Mouse (Mus musculus) embryonic facial prominence, embryonic 14.5 days (tissue): Measurements from ENCODE around the gene P4ha3. TPM values are rescaled to one million over a fixed set of nuclear protein-coding genes. Genes with fewer than 3 reads are reported as not detected.

ENCODE experiments used
- ATAC-seq: fragments of 200-750 bp; cut with Nextera tagmentation; 2 replicates; pipeline ENCODE4 v1.8.0; 2017; ENCODE audit warnings: low read depth, moderate number of reproducible peaks, moderate TSS enrichment
- DNase-seq: peaks from one replicate; pipeline ENCODE4 v3.0.0-alpha.2; 2015; ENCODE audit warnings: low spot score
- H3K27ac ChIP-seq: fragments of 300-500 bp; sonication (generic); replicated peaks from 2 replicates; pipeline ENCODE4 v1.5.1; 2014; ENCODE audit warnings: low read depth, mild to moderate bottlenecking, low read length, moderate library complexity
- H3K27me3 ChIP-seq: fragments of 300-500 bp; sonication (generic); replicated peaks from 2 replicates; pipeline ENCODE4 v1.6.1; 2014; ENCODE audit warnings: low read length; ENCODE audit not compliant: control insufficient read depth, insufficient read depth
- H3K36me3 ChIP-seq: fragments of 300-500 bp; sonication (generic); 2 replicates; pipeline ENCODE4 v1.6.1; 2014; ENCODE audit warnings: low read length, mixed read lengths; ENCODE audit not compliant: control insufficient read depth, insufficient read depth
- H3K4me1 ChIP-seq: fragments of 300-500 bp; sonication (generic); 2 replicates; pipeline ENCODE4 v1.6.1; 2014; ENCODE audit warnings: antibody characterized with exemption, low read length; ENCODE audit not compliant: control insufficient read depth, insufficient read depth
- H3K4me2 ChIP-seq: fragments of 300-500 bp; sonication (generic); 2 replicates; pipeline ENCODE4 v1.6.1; 2014; ENCODE audit warnings: low read depth, mild to moderate bottlenecking, low read length, moderate library complexity, mixed read lengths
- H3K4me3 ChIP-seq: fragments of 300-500 bp; sonication (generic); 2 replicates; pipeline ENCODE4 v1.5.1; 2014; ENCODE audit warnings: low read depth, mild to moderate bottlenecking, low read length
- H3K9ac ChIP-seq: fragments of 300-500 bp; sonication (generic); 2 replicates; pipeline ENCODE4 v1.6.1; 2014; ENCODE audit warnings: low read depth, mild to moderate bottlenecking, low read length, moderate library complexity, mixed read lengths
- H3K9me3 ChIP-seq: fragments of 300-500 bp; sonication (generic); 2 replicates; pipeline ENCODE4 v1.6.1; 2016; ENCODE audit warnings: low read length; ENCODE audit not compliant: control insufficient read depth
- WGBS: fragments of 180-500 bp; shearing (Covaris S2); extraction: QIAGEN DNeasy Blood & Tissue Kit; methylation state at CpG from one replicate; pipeline ENCODE4 v1.1.7; 2014; 5-methylcytosine and 5-hydroxymethylcytosine counted together
- polyA plus RNA-seq: library from polyadenylated mRNA; unstranded; fragments of >200 nt; fragmentation: Nextera tagmentation; extraction: Ambion mirVana; gene quantifications from 2 replicates; pipeline ENCODE4 v1.2.1, GENCODE M21; 2014

Gene P4ha3
- polyA plus RNA-seq, 1 experiment from 2014 or later, result 24.5 TPM

DNA sequence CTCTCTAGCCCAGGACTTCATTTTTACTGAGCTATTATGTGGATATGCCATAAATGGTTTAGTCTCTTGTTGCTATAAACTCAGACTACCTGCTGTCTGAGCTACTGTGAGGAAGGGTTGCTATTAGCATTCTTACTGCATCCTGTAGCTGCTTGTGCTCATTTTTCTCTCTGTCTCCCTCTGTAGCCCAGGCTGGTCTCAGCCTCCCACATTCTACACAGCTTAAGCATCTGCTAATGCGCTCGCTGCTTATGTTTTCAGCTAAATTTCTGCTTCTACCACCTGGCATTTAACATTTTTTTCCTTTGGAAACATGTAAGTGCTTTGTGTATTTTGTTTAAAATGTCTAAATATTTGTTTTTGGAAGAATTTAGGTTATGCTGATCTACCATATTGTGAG lies 10.4 kb downstream of the P4ha3 start:
- Histone ChIP-seq H3K36me3 (peaks cover 42% of the 10 kb centered on the region; the same call in 1 of the 2 replicates), H3K9ac (no peak overlapping the region), H3K4me3 (no peak overlapping the region), H3K4me2 (no peak overlapping the region), H3K4me1 (no peaks in the 10 kb centered on the region), H3K27ac (no peak overlapping the region), H3K9me3 (no peaks in the 10 kb centered on the region), H3K27me3 (no peaks in the 10 kb centered on the region)
- WGBS, result 89% methylated on average over 2 of the region's 2 CpGs
- ATAC-seq, result no peak
- no peak for DNase-seq

DNA sequence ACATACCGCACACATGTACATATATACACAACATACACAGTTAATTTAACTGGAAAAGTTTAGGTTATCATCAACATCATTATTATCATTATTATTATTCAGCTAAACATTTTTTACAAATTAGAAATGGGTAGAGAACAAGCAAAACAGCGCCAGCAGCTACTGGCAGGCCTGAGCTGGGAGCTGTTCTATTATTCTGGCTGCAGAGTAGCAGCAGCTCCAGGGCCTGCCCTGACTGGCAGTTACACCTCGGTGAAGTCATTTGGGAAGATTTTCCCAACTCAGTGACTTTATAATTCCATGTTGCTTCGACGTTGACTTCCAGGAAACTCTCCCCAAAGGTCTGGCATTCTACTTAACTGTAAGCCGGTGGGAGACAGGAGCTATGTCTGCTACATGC lies 11.4 kb downstream of the P4ha3 start:
- ATAC-seq, result no peak
- Histone ChIP-seq H3K9ac (no peak overlapping the region), H3K4me1 (no peaks in the 10 kb centered on the region; the same call in 1 of the 2 replicates), H3K4me2 (no peak overlapping the region), H3K36me3 (peaks cover 38% of the 10 kb centered on the region; the same call in 1 of the 2 replicates), H3K4me3 (no peak overlapping the region), H3K9me3 (no peaks in the 10 kb centered on the region), H3K27me3 (no peaks in the 10 kb centered on the region), H3K27ac (no peak overlapping the region)
- WGBS, result 72% methylated on average over 6 of the region's 6 CpGs
- no peak for DNase-seq

- Histone ChIP-seq H3K4me1 (peaks cover 4% of the 10 kb centered on the region; the same call in 1 of the 2 replicates), H3K9me3 (no peaks in the 10 kb centered on the region), H3K4me2 (no peak overlapping the region), H3K27ac (no peak overlapping the region), H3K4me3 (no peak overlapping the region), H3K27me3 (no peaks in the 10 kb centered on the region), H3K36me3 (peaks cover 27% of the 10 kb centered on the region; the same call in 1 of the 2 replicates), H3K9ac (no peak overlapping the region)
- peak; percentile 51; the same call in 1 of the 2 replicates for ATAC-seq
- peak; percentile 54 for DNase-seq
- 59% methylated on average over 14 of the region's 14 CpGs for WGBS
These were observed 13.7 kb downstream of the P4ha3 start for GRCm38 (mm10) chr7:100298861-100299510.

- WGBS, result 70% methylated on average over 3 of the region's 3 CpGs
- ATAC-seq (no peak), DNase-seq (no peak)
- H3K36me3 ChIP-seq, result peaks cover 14% of the 10 kb centered on the region; the same call in 1 of the 2 replicates
- H3K9ac ChIP-seq, result no peak overlapping the region
- H3K9me3 ChIP-seq, result no peaks in the 10 kb centered on the region
- no peak overlapping the region for H3K4me3 ChIP-seq
- peaks cover 4% of the 10 kb centered on the region; the same call in 1 of the 2 replicates for H3K4me1 ChIP-seq
- H3K4me2 ChIP-seq, result no peak overlapping the region
- H3K27ac ChIP-seq, result peak overlapping the region; percentile 87; the same call in 1 of the 2 replicates
- no peaks in the 10 kb centered on the region for H3K27me3 ChIP-seq
These were observed 16.1 kb downstream of the P4ha3 start for GRCm38 (mm10) chr7:100301390-100301789.

DNA sequence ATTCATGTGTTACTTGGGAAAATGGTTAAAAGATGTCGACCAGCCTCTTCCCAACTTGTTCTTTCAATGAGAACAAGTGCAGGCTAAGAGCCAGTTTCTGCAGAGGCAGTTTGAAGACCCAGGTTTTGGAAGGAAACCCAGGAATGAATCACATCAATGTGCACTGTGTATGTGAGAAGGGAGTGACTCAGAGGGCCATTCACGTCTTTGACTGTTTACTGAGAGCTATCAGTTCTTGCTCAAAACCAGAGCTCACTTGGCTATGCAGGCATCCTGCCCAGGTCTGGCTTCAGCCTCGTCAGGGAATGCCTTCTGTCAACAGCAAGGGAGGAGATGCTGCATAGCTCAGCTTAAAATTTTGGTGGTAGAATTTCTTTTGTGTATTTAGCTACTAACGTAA lies 17.0 kb downstream of the P4ha3 start:
- WGBS, result 49% methylated on average over 4 of the region's 4 CpGs
- H3K4me1 ChIP-seq, result peaks cover 4% of the 10 kb centered on the region; the same call in 1 of the 2 replicates
- H3K9ac ChIP-seq, result no peak overlapping the region
- H3K4me3 ChIP-seq, result no peak overlapping the region
- H3K27ac ChIP-seq, result peak overlapping the region; percentile 87
- no peaks in the 10 kb centered on the region for H3K9me3 ChIP-seq
- no peaks in the 10 kb centered on the region for H3K27me3 ChIP-seq
- ATAC-seq (peak; percentile 86), DNase-seq (peak; percentile 88)
- peaks cover 19% of the 10 kb centered on the region; the same call in 1 of the 2 replicates for H3K36me3 ChIP-seq
- H3K4me2 ChIP-seq, result no peak overlapping the region

DNA sequence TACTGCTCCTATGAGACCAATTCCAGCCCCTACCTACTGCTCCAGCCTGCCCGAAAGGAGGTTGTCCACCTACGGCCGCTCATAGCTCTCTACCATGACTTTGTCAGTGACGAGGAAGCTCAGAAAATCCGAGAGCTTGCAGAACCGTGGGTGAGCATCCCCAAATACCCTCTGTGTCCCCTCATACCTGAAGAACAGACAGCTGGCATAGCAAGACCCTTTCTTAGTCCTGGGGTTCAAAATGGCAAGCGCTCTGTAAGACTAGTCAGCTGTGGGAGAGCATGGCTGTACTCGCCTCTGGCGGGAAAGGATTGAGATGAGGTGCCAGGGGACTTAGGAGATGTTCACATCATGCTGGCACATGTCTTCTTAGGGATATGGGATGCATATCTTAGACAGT lies 20.6 kb downstream of the P4ha3 start:
- Histone ChIP-seq H3K4me1 (peaks cover 21% of the 10 kb centered on the region; the same call in 1 of the 2 replicates), H3K27ac (no peak overlapping the region), H3K36me3 (0 out of 2 replicates have a peak, but pooled peaks cover 6% of the 10 kb centered on the region), H3K27me3 (no peaks in the 10 kb centered on the region), H3K4me3 (no peak overlapping the region), H3K9ac (no peak overlapping the region), H3K9me3 (no peaks in the 10 kb centered on the region), H3K4me2 (no peak overlapping the region)
- DNase-seq (no peak), ATAC-seq (no peak)
- 89% methylated on average over 9 of the region's 9 CpGs for WGBS

DNA sequence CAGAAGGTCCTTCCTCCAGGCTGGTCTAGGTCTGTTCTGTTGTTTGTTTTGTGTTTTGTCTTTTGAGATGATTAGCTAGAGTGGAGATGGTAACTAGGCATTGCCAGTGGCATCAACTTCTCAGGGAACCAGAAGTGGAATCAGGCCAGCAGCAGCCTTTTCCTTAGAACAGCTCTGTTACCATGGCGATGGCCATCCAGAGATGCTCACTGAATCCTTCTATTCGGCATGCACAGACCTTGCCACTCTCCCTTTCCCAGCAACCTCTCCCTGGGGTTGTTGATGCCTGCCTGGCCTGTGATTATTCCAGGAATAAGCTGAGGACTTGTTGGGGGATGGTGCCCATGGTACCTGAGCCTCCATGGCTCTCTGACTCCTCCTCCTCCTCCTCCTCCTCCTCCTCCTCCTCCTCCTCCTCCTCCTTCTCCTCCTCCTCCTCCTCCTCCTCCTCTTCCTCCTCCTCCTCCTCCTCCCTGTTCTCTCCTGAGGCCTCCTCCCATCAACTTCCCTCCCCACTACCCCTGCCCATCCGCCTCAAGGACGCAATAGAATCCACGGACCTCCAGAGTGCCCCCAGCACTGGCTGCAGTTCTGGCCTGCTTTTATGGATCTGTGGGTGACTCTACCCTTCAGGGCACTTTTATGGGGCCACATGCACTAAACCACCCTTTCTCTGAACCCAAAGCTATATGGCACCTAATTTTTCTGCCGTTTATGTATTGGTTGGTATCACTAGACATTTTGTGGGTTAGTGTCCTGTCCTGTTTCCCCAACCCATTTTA lies 22.7 kb downstream of the P4ha3 start:
- H3K36me3 ChIP-seq, result peaks cover 10% of the 10 kb centered on the region; the same call in 1 of the 2 replicates
- no peak overlapping the region for H3K27ac ChIP-seq
- H3K4me3 ChIP-seq, result no peak overlapping the region
- H3K27me3 ChIP-seq, result no peaks in the 10 kb centered on the region
- no peak overlapping the region for H3K4me2 ChIP-seq
- 0 out of 2 replicates have a peak, but pooled peaks cover 17% of the 10 kb centered on the region for H3K4me1 ChIP-seq
- ATAC-seq, result no peak
- 50% methylated on average over 4 of the region's 6 CpGs for WGBS
- no peaks in the 10 kb centered on the region for H3K9me3 ChIP-seq
- H3K9ac ChIP-seq, result no peak overlapping the region
- DNase-seq, result no peak

DNA sequence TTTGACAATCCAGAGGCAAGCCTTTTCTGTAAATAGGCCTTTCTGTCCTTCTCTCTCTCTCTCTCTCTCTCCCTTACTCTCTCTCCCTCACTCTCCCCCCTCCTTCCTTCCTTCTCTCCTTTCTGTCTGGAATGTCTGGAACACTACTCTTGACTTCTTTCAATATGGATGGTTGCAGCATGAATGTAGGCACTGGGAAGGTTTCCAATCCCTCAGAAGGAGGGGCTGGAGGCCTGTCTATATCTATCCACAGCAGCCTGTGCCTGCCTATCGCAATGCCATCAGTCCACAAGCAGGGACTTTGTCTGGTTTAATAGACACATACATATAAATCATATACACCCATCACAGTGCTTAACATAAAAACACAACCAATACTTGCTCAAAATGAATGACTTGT lies 23.9 kb downstream of the P4ha3 start:
- no peak overlapping the region for H3K9ac ChIP-seq
- no peak overlapping the region for H3K4me3 ChIP-seq
- 0 out of 2 replicates have a peak, but pooled peaks cover 17% of the 10 kb centered on the region for H3K4me1 ChIP-seq
- H3K36me3 ChIP-seq, result peaks cover 15% of the 10 kb centered on the region; the same call in 1 of the 2 replicates
- H3K4me2 ChIP-seq, result no peak overlapping the region
- no peaks in the 10 kb centered on the region for H3K9me3 ChIP-seq
- H3K27me3 ChIP-seq, result no peaks in the 10 kb centered on the region
- WGBS, result 24% methylated on average over 1 of the region's 1 CpGs
- ATAC-seq (peak; percentile 57; the same call in 1 of the 2 replicates), DNase-seq (peak; percentile 77)
- H3K27ac ChIP-seq, result peak overlapping the region; percentile 76
